Comparison of ENCODE assay signal across 18 mouse cellular contexts in the genomic region with DNA sequence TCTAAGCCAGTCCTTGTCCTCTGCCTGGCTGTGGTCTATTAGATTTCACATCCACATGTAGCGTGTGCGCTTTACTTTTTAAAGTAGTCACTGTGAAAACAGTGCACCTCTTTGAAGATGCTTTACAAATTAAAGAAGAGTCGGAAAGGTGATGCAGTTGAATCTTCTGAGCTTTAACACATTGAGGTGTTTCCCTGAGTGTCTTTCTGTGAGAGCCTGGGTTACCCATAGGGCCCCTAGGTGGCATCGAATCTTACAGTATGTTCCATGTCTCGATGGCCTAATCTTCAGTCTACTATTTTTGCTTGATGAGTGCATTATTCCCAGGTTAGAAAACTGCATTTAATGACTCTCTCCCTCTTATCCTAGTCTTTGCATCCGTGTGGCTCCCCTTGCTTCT. TPM values are rescaled to one million over a fixed set of nuclear protein-coding genes. Genes with fewer than 3 reads are reported as not detected.
DNase-seq lines count a peak whose midpoint lies in the region; ATAC-seq and TF ChIP-seq lines count a peak whose summit lies in the region.
"Had no signal": no experiment of that assay in that cellular context is flagged by ENCODE, and none has a peak within 500 bp of the region (broad histone marks: within the 10 kb centered on the region; RNA-seq: fewer than 3 reads in every experiment).

No protein-coding gene starts in this region.

- no peak for TF ChIP-seq POLR2A in heart, adult 2 months (IDR thresholded peaks at IDR 0.05; ENCODE audit: insufficient read depth, low read depth, low read length)
- TF ChIP-seq POLR2A in kidney, adult 2 months (IDR thresholded peaks at IDR 0.05; ENCODE audit: low read depth, low read length) = no peak

- peak; percentile 35 for TF ChIP-seq CTCF in heart, adult 2 months (IDR thresholded peaks at IDR 0.05)
- TF ChIP-seq CTCF in kidney, adult 2 months (conservative IDR thresholded peaks at IDR 0.05; ENCODE audit: insufficient read depth, insufficient read length, low read depth, low read length) = no peak

- peak overlapping the region; percentile 9 for H3K27ac ChIP-seq in heart, adult 2 months
- H3K27ac ChIP-seq in kidney, adult 2 months (ENCODE audit: insufficient read depth, low read depth, low read length) = no peak overlapping the region
- H3K27ac ChIP-seq: embryonic facial prominence, embryonic 12.5 days; hindbrain, postnatal 0 days; macrophage; stomach, postnatal 0 days had no signal

- no peak overlapping the region for H3K9ac ChIP-seq in heart, adult 2 months (ENCODE audit: low read depth, low read length)
- H3K9ac ChIP-seq: embryonic facial prominence, embryonic 12.5 days; forebrain, postnatal 0 days had no signal

- no peaks in the 10 kb centered on the region for H3K27me3 ChIP-seq in heart, adult 2 months (ENCODE audit: control insufficient read depth, insufficient read depth, low read length)
- no peaks in the 10 kb centered on the region for H3K27me3 ChIP-seq in kidney, adult 2 months (replicated peaks; ENCODE audit: control insufficient read depth, insufficient read depth, low read length)

- H3K79me2 ChIP-seq in heart, adult 2 months (replicated peaks; ENCODE audit: control insufficient read depth, insufficient read depth, low read length) = no peaks in the 10 kb centered on the region

- WGBS in heart, adult 2 months = 81% methylated on average over 6 of the region's 6 CpGs
- 88% methylated on average over 6 of the region's 6 CpGs for WGBS in kidney, adult 2 months

- H3K36me3 ChIP-seq in heart, adult 2 months (ENCODE audit: control insufficient read depth, insufficient read depth, low read length) = peaks cover 29% of the 10 kb centered on the region
- no peaks in the 10 kb centered on the region for H3K36me3 ChIP-seq in kidney, adult 2 months (ENCODE audit: control insufficient read depth, insufficient read depth, low read length)
- H3K36me3 ChIP-seq: embryonic facial prominence, embryonic 12.5 days had no signal

- no peak for DNase-seq in heart, adult 2 months
- no peak for DNase-seq in heart, adult 8-10 months (ENCODE audit: low spot score)
- peak; percentile 34 for DNase-seq in thymus, postnatal 0 days (ENCODE audit: low spot score)
- no peak for DNase-seq in thymus, postnatal 36 days
- no peak for DNase-seq in kidney, adult 2 months
- DNase-seq in cerebellum, postnatal 14 days = no peak
- DNase-seq: adrenal gland, postnatal 10 days; cerebellum, adult 18-20 months; cerebellum, postnatal 25 days; forebrain, postnatal 0 days; kidney, postnatal 25 days; thymus, adult 2 months had no signal

- no peak for TF ChIP-seq EP300 in heart, adult 2 months (IDR thresholded peaks at IDR 0.05; ENCODE audit: insufficient read depth, low read depth, low read length)

- no peak overlapping the region for H3K4me3 ChIP-seq in heart, adult 2 months
- H3K4me3 ChIP-seq in kidney, adult 2 months (ENCODE audit: insufficient read depth, low read depth, low read length) = no peak overlapping the region
- H3K4me3 ChIP-seq: embryonic facial prominence, embryonic 12.5 days had no signal

- H3K4me1 ChIP-seq in heart, adult 2 months (ENCODE audit: control insufficient read depth, insufficient read depth, low read length) = peaks cover 21% of the 10 kb centered on the region
- no peaks in the 10 kb centered on the region for H3K4me1 ChIP-seq in kidney, adult 2 months (ENCODE audit: control insufficient read depth, insufficient read depth, low read length)

- ATAC-seq in activated CD4-positive, CD25-positive, alpha-beta regulatory T cell, adult 4 months = peak; percentile 19
- ATAC-seq: forebrain, postnatal 0 days; hindbrain, postnatal 0 days; lung, postnatal 0 days had no signal

- intact Hi-C loops in heart, adult 2 months (cut with DNase I) = no loop called here

RNA-seq across cellular contexts. Expression of gene Ets1, which starts 41.6 kb away (rescaled TPM):
- 10 to 100 TPM; 40.7 to 48.7 TPM for total RNA-seq in heart, adult 2 months (2021)
- polyA plus RNA-seq in heart, adult 2 months (2012; rRNA removed) = 22.6 and 39.6 TPM in 2 replicates
- 10 to 100 TPM; 38.1 to 53.7 (median 46.6) TPM for total RNA-seq in heart, adult 8-10 months (2022)
- polyA plus RNA-seq in thymus, postnatal 0 days (2015; fragmentation: Nextera tagmentation; extraction: Ambion mirVana) = 324 and 355 TPM in 2 replicates
- 100 to 1,000 TPM; 724 to 833 TPM for polyA plus RNA-seq in activated CD4-positive, CD25-positive, alpha-beta regulatory T cell, adult 4 months (2017; shearing (Covaris generic))
- polyA plus RNA-seq in kidney, adult 2 months (2012; rRNA removed) = 15.8 and 25.2 TPM in 2 replicates
